In the genomic region with DNA sequence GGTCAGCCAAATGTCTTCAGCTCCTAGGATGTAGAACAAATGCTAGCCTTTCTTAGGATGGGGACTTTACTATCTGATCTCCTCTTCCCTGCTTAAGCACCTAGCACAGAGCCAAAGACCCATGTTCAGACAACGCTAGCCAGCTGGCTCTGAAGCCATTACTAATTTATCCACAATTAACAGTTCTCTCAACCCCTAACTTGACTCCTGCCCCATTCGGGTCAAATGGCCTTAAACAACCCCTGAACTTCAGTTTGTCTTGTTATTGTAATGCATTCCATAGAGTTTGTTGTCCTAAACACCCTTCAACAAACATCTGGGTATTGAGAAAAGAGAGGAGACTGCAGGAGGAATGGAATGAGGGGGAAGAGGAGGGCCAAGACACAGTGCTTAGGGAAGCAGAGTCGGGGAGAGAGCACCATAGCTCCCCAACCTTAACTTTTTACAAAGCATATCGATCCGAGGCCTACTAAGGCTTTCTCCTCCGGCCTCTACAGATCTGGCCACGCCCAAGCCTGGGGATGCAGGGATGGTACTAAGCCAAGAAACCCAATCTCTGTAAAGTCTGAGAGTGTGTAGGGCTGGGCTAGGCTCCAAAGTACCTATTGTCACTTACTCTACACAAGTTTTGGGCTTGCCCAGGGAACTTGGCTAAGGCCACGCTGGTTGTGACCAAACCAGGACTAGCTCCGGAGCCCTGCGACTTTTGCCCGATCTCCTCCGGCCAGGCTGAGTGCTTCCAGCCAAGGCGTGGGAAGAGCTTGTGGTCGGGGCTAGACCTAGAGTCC, we compare ENCODE assay signal across 25 mouse cellular contexts. TPM values are rescaled to one million over a fixed set of nuclear protein-coding genes. Genes with fewer than 3 reads are reported as not detected.
DNase-seq lines count a peak whose midpoint lies in the region; ATAC-seq and TF ChIP-seq lines count a peak whose summit lies in the region.
"Had no signal": no experiment of that assay in that cellular context is flagged by ENCODE, and none has a peak within 500 bp of the region (broad histone marks: within the 10 kb centered on the region; RNA-seq: fewer than 3 reads in every experiment).

No protein-coding gene starts in this region.

- DNase-seq in kidney, adult 18-20 months: peak; percentile 17
- peak; percentile 63 for DNase-seq in ES-E14 (ENCODE audit: low read depth, low spot score)
- DNase-seq in kidney, postnatal 14 days: peak; percentile 52
- DNase-seq in urinary bladder, postnatal 36 days (ENCODE audit: low spot score in 2 of 2): no peak
- DNase-seq: adrenal gland, postnatal 10 days; cerebellum, adult 18-20 months; cerebellum, postnatal 14 days; layer of hippocampus, adult 9-11 months; liver, embryonic 13.5 days; lung, embryonic 14.5 days; lung, postnatal 4 days; midbrain, embryonic 14.5 days; retina, postnatal 1 day; thymus, adult 18-20 months; thymus, postnatal 4 days had no signal

- no peaks in the 10 kb centered on the region; the same call in 1 of the 2 replicates for H3K4me1 ChIP-seq in kidney, embryonic 14.5 days (ENCODE audit: control insufficient read depth, insufficient read depth, low read length)
- H3K4me1 ChIP-seq in ES-Bruce4 (ENCODE audit: control insufficient read depth, insufficient read depth, low read length) (no peaks in the 10 kb centered on the region), ES-E14 (ENCODE audit: control insufficient read depth in 2 of 2, insufficient read depth in 2 of 2, low read length in 2 of 2, poor library complexity in 1 of 2) (peaks cover 4 to 21% of the 10 kb centered on the region in 2 experiments; a peak in 3 of 4 replicates)
- H3K4me1 ChIP-seq in intestine, postnatal 0 days (replicated peaks; ENCODE audit: control insufficient read depth, insufficient read depth, low read length): no peaks in the 10 kb centered on the region
- H3K4me1 ChIP-seq: embryonic facial prominence, embryonic 12.5 days; limb, embryonic 13.5 days had no signal

- no peak for TF ChIP-seq POLR2A in ES-Bruce4 (IDR thresholded peaks at IDR 0.05; ENCODE audit: insufficient read depth, low read length)

- WGBS in kidney, embryonic 14.5 days: 83% methylated on average over 14 of the region's 14 CpGs
- WGBS in intestine, postnatal 0 days: 90% methylated on average over 14 of the region's 14 CpGs

- in situ Hi-C loops in ES-E14 (cut with MboI; ENCODE audit: low sequenced_read_pairs in 2 of 2, unreplicated experiment in 2 of 2): no loop called here

- no peak overlapping the region for H3K4me3 ChIP-seq in kidney, embryonic 14.5 days (ENCODE audit: low read length)
- H3K4me3 ChIP-seq in ES-Bruce4 (ENCODE audit: low read depth, low read length) (peak overlapping the region; percentile 35), ES-E14 (ENCODE audit: insufficient read depth in 1 of 2, low read depth in 1 of 2, low read length in 2 of 2, poor library complexity in 1 of 2, severe bottlenecking in 1 of 2) (peak overlapping the region; percentile 56 to 61)
- no peak overlapping the region for H3K4me3 ChIP-seq in intestine, postnatal 0 days (ENCODE audit: low read depth, low read length)
- H3K4me3 ChIP-seq: embryonic facial prominence, embryonic 12.5 days; forebrain, embryonic 12.5 days; hindbrain, embryonic 12.5 days; limb, embryonic 13.5 days; liver, embryonic 13.5 days; neural tube, embryonic 12.5 days had no signal

- H3K9me3 ChIP-seq in kidney, embryonic 14.5 days (ENCODE audit: control insufficient read depth, low read length): no peaks in the 10 kb centered on the region
- no peaks in the 10 kb centered on the region for H3K9me3 ChIP-seq in ES-Bruce4 (replicated peaks; ENCODE audit: control insufficient read depth, insufficient read depth, low read length, poor library complexity, severe bottlenecking)
- no peaks in the 10 kb centered on the region for H3K9me3 ChIP-seq in ES-E14 (ENCODE audit: control insufficient read depth, insufficient read depth, low read depth, low read length)
- no peaks in the 10 kb centered on the region for H3K9me3 ChIP-seq in intestine, postnatal 0 days (ENCODE audit: control insufficient read depth)
- H3K9me3 ChIP-seq: embryonic facial prominence, embryonic 12.5 days; forebrain, embryonic 12.5 days; hindbrain, embryonic 12.5 days; limb, embryonic 13.5 days; liver, embryonic 13.5 days; neural tube, embryonic 12.5 days had no signal

- H3K36me3 ChIP-seq in kidney, embryonic 14.5 days (ENCODE audit: control insufficient read depth, insufficient read depth, low read length): no peaks in the 10 kb centered on the region
- H3K36me3 ChIP-seq in ES-Bruce4 (ENCODE audit: control insufficient read depth, insufficient read depth, low read length, poor library complexity, severe bottlenecking) (no peaks in the 10 kb centered on the region), ES-E14 (ENCODE audit: control insufficient read depth, insufficient read depth, low read length, poor library complexity, severe bottlenecking) (no peaks in the 10 kb centered on the region)
- H3K36me3 ChIP-seq in intestine, postnatal 0 days (ENCODE audit: control insufficient read depth, insufficient read depth): no peaks in the 10 kb centered on the region
- H3K36me3 ChIP-seq: embryonic facial prominence, embryonic 12.5 days; forebrain, embryonic 12.5 days; hindbrain, embryonic 12.5 days; limb, embryonic 13.5 days; liver, embryonic 13.5 days; neural tube, embryonic 12.5 days had no signal

- TF ChIP-seq CTCF in ES-Bruce4 (IDR thresholded peaks at IDR 0.05; ENCODE audit: low read depth, low read length): no peak
- no peak for TF ChIP-seq CTCF in intestine, postnatal 0 days (IDR thresholded peaks at IDR 0.05; ENCODE audit: low read depth)

- no peak overlapping the region for H3K27ac ChIP-seq in kidney, embryonic 14.5 days (ENCODE audit: low read depth, low read length)
- peak overlapping the region; percentile 18 for H3K27ac ChIP-seq in ES-Bruce4 (ENCODE audit: insufficient read depth, low read length)
- H3K27ac ChIP-seq in ES-E14 (ENCODE audit: insufficient read depth, low read depth, low read length, poor library complexity, severe bottlenecking): peak overlapping the region; percentile 13; the same call in 1 of the 2 replicates
- no peak overlapping the region for H3K27ac ChIP-seq in intestine, postnatal 0 days (ENCODE audit: low read depth, low read length)
- H3K27ac ChIP-seq: embryonic facial prominence, embryonic 12.5 days; forebrain, embryonic 12.5 days; hindbrain, embryonic 12.5 days; limb, embryonic 13.5 days; liver, embryonic 13.5 days; neural tube, embryonic 12.5 days had no signal

- H3K4me2 ChIP-seq in kidney, embryonic 14.5 days (replicated peaks; ENCODE audit: low read depth, low read length): no peak overlapping the region
- no peak overlapping the region for H3K4me2 ChIP-seq in intestine, postnatal 0 days (replicated peaks; ENCODE audit: low read depth)
- H3K4me2 ChIP-seq: embryonic facial prominence, embryonic 12.5 days; forebrain, embryonic 12.5 days; hindbrain, embryonic 12.5 days; limb, embryonic 13.5 days; liver, embryonic 13.5 days; lung, embryonic 14.5 days; neural tube, embryonic 12.5 days had no signal

- peaks cover 8% of the 10 kb centered on the region for H3K27me3 ChIP-seq in kidney, embryonic 14.5 days (ENCODE audit: control insufficient read depth, insufficient read depth, low read length)
- no peaks in the 10 kb centered on the region for H3K27me3 ChIP-seq in ES-Bruce4 (ENCODE audit: control insufficient read depth, insufficient read depth, low read length, poor library complexity, severe bottlenecking)
- H3K27me3 ChIP-seq in intestine, postnatal 0 days (replicated peaks; ENCODE audit: control insufficient read depth, insufficient read depth, low read length): no peaks in the 10 kb centered on the region
- H3K27me3 ChIP-seq: Patski had no signal

- no peak overlapping the region for H3K9ac ChIP-seq in kidney, embryonic 14.5 days (ENCODE audit: low read depth, low read length)
- H3K9ac ChIP-seq in ES-Bruce4 (ENCODE audit: low read depth, poor library complexity, severe bottlenecking) (peak overlapping the region; percentile 17), ES-E14 (ENCODE audit: insufficient read depth, low read depth, low read length, poor library complexity, severe bottlenecking) (peak overlapping the region; percentile 62)
- no peak overlapping the region for H3K9ac ChIP-seq in intestine, postnatal 0 days (ENCODE audit: low read depth, low read length)
- H3K9ac ChIP-seq: embryonic facial prominence, embryonic 12.5 days; forebrain, embryonic 12.5 days; hindbrain, embryonic 12.5 days; limb, embryonic 13.5 days; liver, embryonic 13.5 days; lung, embryonic 14.5 days; neural tube, embryonic 12.5 days had no signal

- no peak for ATAC-seq in kidney, embryonic 14.5 days (ENCODE audit: low FRiP score, low TSS enrichment)
- ATAC-seq in intestine, postnatal 0 days: no peak
- ATAC-seq: activated CD4-positive, CD25-positive, alpha-beta regulatory T cell, adult 4 months; Patski had no signal

- TF ChIP-seq EP300 in ES-Bruce4 (IDR thresholded peaks at IDR 0.05; ENCODE audit: insufficient read depth, low read depth, low read length): no peak

TF ChIP-seq in ES-E14, 5 proteins besides CTCF, POLR2A, EP300 and RAD21:
- no peak for TF ChIP-seq CHD2 (IDR thresholded peaks at IDR 0.05; ENCODE audit: low read depth, low read length)
- no peak for TF ChIP-seq MAFK (IDR thresholded peaks at IDR 0.05; ENCODE audit: insufficient read depth, low read depth, low read length)
- no peak for TF ChIP-seq ZNF384 (IDR thresholded peaks at IDR 0.05; ENCODE audit: low read depth, low read length)
- no peak for TF ChIP-seq ZC3H11A (IDR thresholded peaks at IDR 0.05; ENCODE audit: borderline replicate concordance, low read depth, low read length)
- no peak for TF ChIP-seq HCFC1 (IDR thresholded peaks at IDR 0.05; ENCODE audit: borderline replicate concordance, insufficient read depth, low read length)

RNA-seq across cellular contexts. Expression of a gene that starts 4.0 kb away (rescaled TPM):
- 28.6 and 30.8 TPM in 2 replicates for polyA plus RNA-seq in kidney, embryonic 14.5 days (2014; fragmentation: Nextera tagmentation; extraction: Ambion mirVana)
- polyA plus RNA-seq in ES-Bruce4 (2011; ENCODE audit: insufficient read depth, insufficient read length, low read depth, missing spikeins): 205 and 208 TPM in 2 replicates
- total RNA-seq in ES-E14 (2012; rRNA removed): 53.5 and 59.7 TPM in 2 replicates
- 167 and 175 TPM in 2 replicates for polyA plus RNA-seq in intestine, postnatal 0 days (2015; fragmentation: Nextera tagmentation; extraction: Ambion mirVana)

Comparison
In these comparisons a context has a peak if more than half of its experiments do, and no peak if none do; other contexts are left out.
1. DNase-seq: peak in kidney, adult 18-20 months (single experiment), ES-E14 (single experiment) and kidney, postnatal 14 days (single experiment); none in urinary bladder, postnatal 36 days (0 of 2).
2. H3K27ac ChIP-seq: peak in ES-Bruce4 (single experiment) and ES-E14 (single experiment); none in kidney, embryonic 14.5 days (single experiment) and intestine, postnatal 0 days (single experiment).
3. H3K4me3 ChIP-seq: peak in ES-Bruce4 (single experiment) and ES-E14 (2 of 2); none in kidney, embryonic 14.5 days (single experiment) and intestine, postnatal 0 days (single experiment).
4. H3K9ac ChIP-seq: peak in ES-Bruce4 (single experiment) and ES-E14 (single experiment); none in kidney, embryonic 14.5 days (single experiment) and intestine, postnatal 0 days (single experiment).